Mouse (Mus musculus) heart, adult 2 months (tissue): Measurements from ENCODE around the gene Cops7b. TPM values are rescaled to one million over a fixed set of nuclear protein-coding genes. Genes with fewer than 3 reads are reported as not detected.

Source experiments
- DNase-seq, 2 experiments: peaks; one replicate each; pipeline ENCODE4 v3.0.0; 2021
- H3K27ac ChIP-seq: fragments of 200-600 bp; 2 replicates; pipeline ENCODE4 v1.8.1; 2022
- H3K27me3 ChIP-seq: fragments of 200-500 bp; 2 replicates; pipeline ENCODE4 v1.6.1; 2012; ENCODE audit warnings: mild to moderate bottlenecking, low read length, inconsistent platforms, mixed read lengths; ENCODE audit not compliant: control insufficient read depth, insufficient read depth
- H3K36me3 ChIP-seq: fragments of 200-500 bp; 2 replicates; pipeline ENCODE4 v1.6.1; 2012; ENCODE audit warnings: low read length, inconsistent platforms; ENCODE audit not compliant: control insufficient read depth, insufficient read depth
- H3K4me1 ChIP-seq: fragments of 200-500 bp; 2 replicates; pipeline ENCODE4 v1.6.1; 2011; ENCODE audit warnings: low read length; ENCODE audit not compliant: control insufficient read depth, insufficient read depth
- H3K4me3 ChIP-seq: fragments of 200-600 bp; 2 replicates; pipeline ENCODE4 v1.8.1; 2022
- H3K79me2 ChIP-seq: fragments of 200-500 bp; replicated peaks from 2 replicates; pipeline ENCODE4 v1.6.1; 2012; ENCODE audit warnings: mild to moderate bottlenecking, inconsistent platforms, low read length, moderate library complexity, mixed read lengths; ENCODE audit not compliant: control insufficient read depth, insufficient read depth
- H3K9ac ChIP-seq: fragments of 200-500 bp; 2 replicates; pipeline ENCODE4 v1.6.1; 2012; ENCODE audit warnings: low read depth, mild to moderate bottlenecking, control low read depth, inconsistent platforms, low read length, mixed read lengths
- CTCF ChIP-seq: fragments of 200-600 bp; IDR thresholded peaks from 2 replicates; pipeline ENCODE4 v1.8.1; 2022; ENCODE audit warnings: antibody characterized with exemption, mild to moderate bottlenecking, moderate library complexity
- EP300 ChIP-seq: fragments of 200-500 bp; IDR thresholded peaks from 2 replicates; pipeline ENCODE4 v1.6.1; 2011; ENCODE audit warnings: low read depth, low read length, control low read depth; ENCODE audit not compliant: insufficient read depth
- POLR2A ChIP-seq: fragments of 200-500 bp; IDR thresholded peaks from 2 replicates; pipeline ENCODE4 v1.6.1; 2011; ENCODE audit warnings: mild to moderate bottlenecking, low read depth, low read length, control low read depth; ENCODE audit not compliant: insufficient read depth
- WGBS: fragments of 180-500 bp; shearing (Covaris S2); methylation state at CpG from one replicate; pipeline ENCODE4 v1.1.7; 2018; 5-methylcytosine and 5-hydroxymethylcytosine counted together
- intact Hi-C: fragments of 180-260 bp; cut with DNase I; formaldehyde crosslinking; loops from one replicate; pipeline ENCODE4 v1.15.1; 2025
- polyA plus RNA-seq: library from polyadenylated mRNA; depleted of rRNA; stranded (reverse); fragments of >200 nt; gene quantifications from 2 replicates; pipeline ENCODE4 v1.2.3, GENCODE M21; 2012
- total RNA-seq, 2 experiments: library from RNA; stranded (reverse); gene quantifications; 2 replicates each; pipeline ENCODE4 v1.2.3; 2021

The Cops7b gene
- total and polyA plus RNA-seq, 3 experiments: 11.2 to 18.2 (median 12.0) TPM

GRCm38 (mm10) chr1:86633840-86634750 lies 51.4 kb downstream of the Cops7b start:
- 70% methylated on average over 7 of the region's 7 CpGs for WGBS
- H3K36me3 ChIP-seq: no peaks in the 10 kb centered on the region
- no peak for DNase-seq
- no peaks in the 10 kb centered on the region for H3K79me2 ChIP-seq
- TF ChIP-seq CTCF (no peak), POLR2A (no peak), EP300 (no peak)
- H3K4me3 ChIP-seq: no peak overlapping the region
- no peak overlapping the region for H3K27ac ChIP-seq
- H3K27me3 ChIP-seq: no peaks in the 10 kb centered on the region
- no peak overlapping the region for H3K9ac ChIP-seq
- no peaks in the 10 kb centered on the region for H3K4me1 ChIP-seq
- intact Hi-C loops: no loop called here

- H3K79me2 ChIP-seq: no peaks in the 10 kb centered on the region
- no peaks in the 10 kb centered on the region for H3K27me3 ChIP-seq
- no peaks in the 10 kb centered on the region for H3K4me1 ChIP-seq
- 54% methylated on average over 6 of the region's 6 CpGs for WGBS
- H3K36me3 ChIP-seq: no peaks in the 10 kb centered on the region
- H3K9ac ChIP-seq: no peak overlapping the region
- no peak for TF ChIP-seq CTCF
- no peak for TF ChIP-seq POLR2A
- no peak for TF ChIP-seq EP300
- H3K27ac ChIP-seq: no peak overlapping the region
- H3K4me3 ChIP-seq: no peak overlapping the region
- DNase-seq: no peak
- intact Hi-C loops: no loop called here
Observed at GRCm38 (mm10) chr1:86634751-86635359, 52.2 kb downstream of the Cops7b start.

GRCm38 (mm10) chr1:86643101-86643809 lies 60.6 kb downstream of the Cops7b start:
- DNase-seq: no peak
- no peak overlapping the region for H3K4me3 ChIP-seq
- intact Hi-C loops: no loop called here

GRCm38 (mm10) chr1:86647517-86647916 lies 64.8 kb downstream of the Cops7b start:
- Histone ChIP-seq H3K9ac (no peak overlapping the region), H3K4me1 (no peaks in the 10 kb centered on the region), H3K36me3 (no peaks in the 10 kb centered on the region), H3K27ac (no peak overlapping the region), H3K79me2 (no peaks in the 10 kb centered on the region), H3K4me3 (no peak overlapping the region), H3K27me3 (no peaks in the 10 kb centered on the region)
- DNase-seq: no peak
- WGBS: 53% methylated on average over 2 of the region's 2 CpGs
- TF ChIP-seq POLR2A: no peak
- no peak for TF ChIP-seq EP300
- no peak for TF ChIP-seq CTCF
- intact Hi-C loops: no loop called here

More at GRCm38 (mm10) chr1:86643101-86643809, 60.6 kb downstream of the Cops7b start:
- Histone ChIP-seq H3K36me3 (no peaks in the 10 kb centered on the region), H3K79me2 (no peaks in the 10 kb centered on the region), H3K27ac (no peak overlapping the region), H3K4me1 (no peaks in the 10 kb centered on the region), H3K27me3 (no peaks in the 10 kb centered on the region), H3K9ac (no peak overlapping the region)
- WGBS: 66% methylated on average over 13 of the region's 13 CpGs
- no peak for TF ChIP-seq CTCF
- no peak for TF ChIP-seq POLR2A
- TF ChIP-seq EP300: no peak

GRCm38 (mm10) chr1:86650272-86650671 lies 67.6 kb downstream of the Cops7b start:
- Histone ChIP-seq H3K4me3 (no peak overlapping the region), H3K36me3 (no peaks in the 10 kb centered on the region), H3K27me3 (no peaks in the 10 kb centered on the region), H3K4me1 (no peaks in the 10 kb centered on the region), H3K27ac (no peak overlapping the region), H3K79me2 (no peaks in the 10 kb centered on the region), H3K9ac (no peak overlapping the region)
- 21% methylated on average over 6 of the region's 6 CpGs for WGBS
- TF ChIP-seq CTCF (peak; percentile 95), POLR2A (no peak), EP300 (0 out of 2 replicates have a peak, but pooled peaks have one; percentile 18)
- intact Hi-C loops: loop anchor here (1.0 to 5.0 kb wide), 2 partner anchors 391 to 537 kb away; no protein-coding TSS in a partner anchor
- DNase-seq: peak; percentile 26 to 68
